Mouse (Mus musculus): ENCODE data around the gene Gm14632.
"Not testable (repeated sequence)": the region's sequence is repeated elsewhere in the genome, so short reads cannot be mapped to it uniquely, and the experiment has no call there.

The Gm14632 gene

GRCm38 (mm10) chrX:30329472-30329871 is at the start of gene Gm14632:
TSS of gene Gm14632 (plus strand) at chrX:30329772.
- DNase-seq = not testable (repeated sequence)
